Mouse (Mus musculus) heart, adult 8-10 months (tissue): ENCODE measurements around the gene Chpf. TPM values are rescaled to one million over a fixed set of nuclear protein-coding genes. Genes with fewer than 3 reads are reported as not detected.
A peak's percentile ranks its signal among the peaks of the same experiment; 100 is the strongest.

Source experiments
- DNase-seq: peaks from one replicate; pipeline ENCODE4 v3.0.0; 2022; ENCODE audit warnings: low spot score
- total RNA-seq, 4 experiments: library from RNA; stranded (reverse); gene quantifications; 2 replicates each; pipeline ENCODE4 v1.2.4; 2022

The Chpf gene
- total RNA-seq, 4 experiments from 2014 or later = 22.4 to 23.9 (median 23.6) TPM

DNA sequence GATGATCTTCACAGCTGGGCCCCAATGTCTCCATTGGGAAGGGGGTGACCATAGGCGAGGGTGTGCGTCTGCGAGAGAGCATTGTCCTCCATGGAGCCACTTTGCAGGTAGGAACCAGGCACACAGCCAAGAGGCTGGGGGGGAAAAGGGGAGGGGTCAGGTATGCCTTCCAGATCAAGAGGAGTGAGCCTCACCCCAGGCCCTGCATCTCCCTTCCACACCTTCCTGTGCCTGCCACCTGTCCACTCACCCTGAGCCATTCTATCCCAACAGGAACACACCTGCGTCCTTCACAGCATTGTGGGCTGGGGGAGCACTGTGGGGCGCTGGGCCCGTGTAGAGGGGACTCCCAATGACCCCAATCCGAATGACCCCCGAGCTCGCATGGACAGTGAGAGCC is 36.9 kb downstream of the Chpf start:
- DNase-seq = no peak

DNA sequence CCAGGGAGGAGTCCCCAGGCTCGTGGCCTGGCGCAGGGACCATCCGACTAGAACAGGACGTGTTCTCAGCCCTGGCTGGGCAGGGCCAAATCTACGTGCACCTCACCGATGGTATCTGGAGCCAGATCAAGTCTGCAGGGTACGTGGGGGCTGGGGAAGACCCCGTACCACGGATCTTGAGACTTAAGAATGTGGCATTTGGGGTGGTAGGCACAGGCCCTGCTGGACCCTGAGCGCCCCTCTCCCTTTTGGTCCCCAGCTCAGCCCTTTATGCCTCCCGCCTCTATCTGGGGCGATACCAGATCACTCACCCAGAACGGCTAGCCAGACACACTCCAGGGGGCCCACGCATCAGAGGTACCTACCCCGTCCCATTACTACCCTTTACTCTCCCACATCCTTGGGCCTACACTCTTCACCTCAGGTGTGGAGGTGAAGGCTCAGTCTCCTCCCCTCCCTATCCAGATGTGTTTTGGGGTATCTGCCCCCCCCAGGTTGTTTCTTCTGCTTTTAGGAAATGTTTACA is 37.6 kb downstream of the Chpf start:
- no peak for DNase-seq

DNA sequence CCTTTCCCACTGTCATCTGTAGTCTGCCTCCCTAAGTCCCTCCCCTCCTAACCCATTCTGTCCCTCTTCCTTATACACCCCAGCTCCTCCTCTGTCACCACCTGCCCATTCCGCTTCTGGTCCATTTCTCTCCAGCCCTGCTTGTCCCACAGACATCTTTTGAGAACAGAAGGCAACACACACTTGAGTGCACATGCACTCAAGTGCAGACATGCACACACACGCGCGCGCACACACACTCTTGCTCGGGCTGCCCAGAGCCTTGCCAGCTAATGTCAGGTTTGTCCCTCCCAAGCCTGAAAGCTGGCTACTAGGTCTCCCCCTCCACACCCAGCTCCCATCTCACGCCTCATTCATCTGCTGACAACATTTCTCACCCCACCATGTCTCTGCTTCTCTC is 38.4 kb downstream of the Chpf start:
- no peak for DNase-seq

DNA sequence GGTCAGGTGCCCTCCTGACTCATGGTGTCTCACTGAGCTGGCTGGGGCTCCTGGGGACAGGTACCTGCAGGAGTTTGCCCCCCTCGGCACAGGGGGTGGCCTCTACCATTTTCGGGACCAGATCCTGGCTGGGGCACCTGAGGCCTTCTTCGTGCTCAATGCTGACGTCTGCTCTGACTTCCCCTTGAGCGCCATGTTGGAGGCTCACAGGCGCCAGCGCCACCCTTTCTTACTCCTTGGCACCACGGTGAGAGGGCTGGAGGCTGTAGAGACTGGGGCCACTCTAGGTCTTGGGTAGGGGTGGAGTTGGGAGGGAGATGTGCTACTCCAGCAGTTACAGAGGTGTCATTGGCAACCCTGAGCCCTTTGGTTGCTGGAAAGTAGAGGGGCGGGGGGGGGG is 40.3 kb downstream of the Chpf start:
- DNase-seq = no peak

DNA sequence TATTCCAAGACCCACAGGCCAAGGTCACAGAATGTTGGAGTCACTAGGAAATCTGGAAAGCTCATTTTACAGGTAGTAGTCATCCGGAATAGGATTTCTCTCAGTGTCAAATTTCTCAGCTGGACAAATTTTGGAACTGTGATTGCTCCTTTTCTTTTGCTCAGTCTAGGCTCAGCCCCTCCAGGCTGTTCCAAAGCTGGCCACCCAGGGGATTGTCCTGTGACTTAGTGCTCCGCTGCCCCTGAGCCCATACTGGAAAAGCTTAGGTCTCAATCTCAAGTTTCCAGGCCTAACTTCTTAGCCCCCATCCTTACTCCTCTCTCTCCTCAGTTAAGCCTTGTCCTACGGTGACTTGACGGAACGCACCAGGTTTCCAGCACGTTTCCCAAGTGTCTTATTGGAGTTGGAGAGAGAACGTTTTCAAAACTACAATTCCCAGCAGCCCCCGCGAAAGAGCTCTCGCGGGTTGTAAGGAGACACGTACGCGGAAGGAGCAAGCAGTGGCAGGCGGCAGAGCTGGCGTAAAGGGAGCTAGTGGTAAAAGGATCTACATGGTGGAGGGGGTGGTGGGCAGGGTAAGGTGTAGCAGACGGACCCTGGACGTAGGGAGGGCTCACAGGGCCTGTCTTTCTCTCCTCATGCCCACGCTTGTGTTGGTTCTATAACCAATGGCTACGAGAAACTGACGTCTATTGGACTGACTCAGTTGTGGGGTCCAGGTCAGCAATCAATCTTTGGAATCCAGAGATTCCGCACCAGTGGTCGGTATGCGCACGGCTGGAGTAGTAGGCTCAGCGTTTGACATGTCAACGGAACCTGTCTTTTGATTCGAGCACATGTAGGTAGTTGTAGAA is 43.4 kb downstream of the Chpf start, which contains the start of gene Gmppa:
TSS of gene Gmppa (plus strand) at position 456 of the 854 bp plus-strand sequence.
- peak; percentile 82 for DNase-seq

DNA sequence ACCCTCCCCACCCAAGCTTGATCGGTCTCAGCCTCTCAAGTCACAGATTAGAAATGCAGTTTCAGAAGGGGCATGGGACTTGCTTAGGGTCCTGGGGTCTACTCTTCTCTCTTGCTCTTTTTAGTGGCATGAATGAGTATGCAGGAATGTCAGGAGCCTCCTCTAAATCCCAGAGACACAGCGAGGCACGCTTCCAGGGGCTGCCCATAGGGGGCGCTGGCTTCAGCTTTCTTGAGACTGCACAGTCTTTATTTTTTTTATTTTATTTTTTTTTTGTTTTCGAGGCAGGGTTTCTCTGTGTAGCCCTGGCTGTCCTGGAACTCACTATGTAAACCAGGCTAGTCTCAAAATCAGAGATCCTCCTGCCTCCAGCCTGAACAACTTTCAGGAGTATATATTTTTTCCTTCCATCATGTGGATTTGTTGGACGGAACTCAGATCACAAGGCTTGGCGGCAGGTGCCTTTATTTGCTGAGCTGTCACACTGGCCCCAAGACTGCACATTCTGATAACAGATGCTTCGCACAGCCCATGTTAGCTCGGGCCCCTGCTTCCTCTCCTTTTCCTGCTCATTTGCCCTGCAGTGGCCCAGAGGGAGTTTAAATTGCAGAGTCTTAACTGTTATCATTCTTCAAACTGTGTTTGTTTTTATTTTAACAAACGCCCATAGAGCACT is 53.2 kb downstream of the Chpf start:
- no peak for DNase-seq

Other genes starting within 250 kb of the Chpf start
- not detected for gene A630095N17Rik, start 247.2 kb downstream of the Chpf start, total RNA-seq
- gene Dnajb2, start 242.9 kb downstream of the Chpf start, total RNA-seq = 100 to 1,000 TPM; 102 to 135 (median 117) TPM
- gene Ptprn, start 214.8 kb downstream of the Chpf start, total RNA-seq = 1 to 10 TPM; 1.4 to 3.2 (median 1.8) TPM
- not detected for gene Resp18, start 200.9 kb downstream of the Chpf start, total RNA-seq
- 10 to 100 TPM; 85.4 to 89.1 (median 86.9) TPM for gene Dnpep, start 161.3 kb downstream of the Chpf start, total RNA-seq
- 1,000 to 10,000 TPM; 1,263 to 1,551 (median 1,367) TPM for gene Des, start 119.0 kb downstream of the Chpf start, total RNA-seq
- 100 to 1,000 TPM; 131 to 145 (median 137) TPM for gene Speg, start 104.0 kb downstream of the Chpf start, total RNA-seq
- 10 to 100 TPM; 34.1 to 44.8 (median 40.8) TPM for gene Gmppa, start 43.4 kb downstream of the Chpf start, total RNA-seq
- gene Asic4, start 28.9 kb downstream of the Chpf start, total RNA-seq = not detected
- under 1 TPM; 0.31 to 0.75 (median 0.42) TPM for gene Tmem198, start 225 bp upstream of the Chpf start, total RNA-seq
- 100 to 1,000 TPM; 108 to 133 (median 122) TPM for gene Obsl1, start 27.1 kb upstream of the Chpf start, total RNA-seq
- gene Inha, start 27.8 kb upstream of the Chpf start, total RNA-seq = 1 to 10 TPM; 2.8 to 4.6 (median 3.9) TPM
- gene Stk11ip, start 42.2 kb upstream of the Chpf start, total RNA-seq = 10 to 100 TPM in 3 of 4 experiments, 1 to 10 TPM in 1; 8.3 to 10.4 (median 10.3) TPM
- 100 to 1,000 TPM; 221 to 344 (median 267) TPM for gene Slc4a3, start 67.0 kb upstream of the Chpf start, total RNA-seq